Mouse (Mus musculus) forebrain, embryonic 12.5 days (tissue): ENCODE data around the gene Marveld2. TPM values are rescaled to one million over a fixed set of nuclear protein-coding genes. Genes with fewer than 3 reads are reported as not detected.

Source experiments
- ATAC-seq: fragments of 200-750 bp; cut with Nextera tagmentation; 2 replicates; pipeline ENCODE4 v1.8.0; 2017; ENCODE audit warnings: moderate TSS enrichment; ENCODE audit not compliant: low FRiP score
- H3K27ac ChIP-seq: fragments of 300-500 bp; sonication (generic); 2 replicates; pipeline ENCODE4 v1.5.1; 2016; ENCODE audit warnings: mild to moderate bottlenecking
- H3K27me3 ChIP-seq: fragments of 300-500 bp; sonication (generic); 2 replicates; pipeline ENCODE4 v1.6.1; 2016; ENCODE audit warnings: mild to moderate bottlenecking
- H3K36me3 ChIP-seq: fragments of 300-500 bp; sonication (generic); replicated peaks from 2 replicates; pipeline ENCODE4 v1.6.1; 2016; ENCODE audit warnings: mild to moderate bottlenecking
- H3K4me1 ChIP-seq: fragments of 300-500 bp; sonication (generic); 2 replicates; pipeline ENCODE4 v1.6.1; 2016
- H3K4me2 ChIP-seq: fragments of 300-500 bp; sonication (generic); 2 replicates; pipeline ENCODE4 v1.6.1; 2016; ENCODE audit warnings: mild to moderate bottlenecking, moderate library complexity
- H3K4me3 ChIP-seq: fragments of 300-500 bp; sonication (generic); replicated peaks from 2 replicates; pipeline ENCODE4 v1.5.1; 2016; ENCODE audit warnings: mild to moderate bottlenecking
- H3K9ac ChIP-seq: fragments of 300-500 bp; sonication (generic); 2 replicates; pipeline ENCODE4 v1.6.1; 2016; ENCODE audit warnings: mild to moderate bottlenecking
- H3K9me3 ChIP-seq: fragments of 300-500 bp; sonication (generic); 2 replicates; pipeline ENCODE4 v1.6.1; 2016
- WGBS: fragments of 180-500 bp; shearing (Covaris S2); methylation state at CpG from one replicate; pipeline ENCODE4 v1.1.7; 2016; 5-methylcytosine and 5-hydroxymethylcytosine counted together
- polyA plus RNA-seq: library from polyadenylated mRNA; unstranded; fragments of >200 nt; fragmentation: Nextera tagmentation; extraction: Ambion mirVana; gene quantifications from 2 replicates; pipeline ENCODE4 v1.2.1, GENCODE M21; 2016

The Marveld2 gene
- polyA plus RNA-seq, 1 experiment from 2014 or later: 2.0 TPM

DNA sequence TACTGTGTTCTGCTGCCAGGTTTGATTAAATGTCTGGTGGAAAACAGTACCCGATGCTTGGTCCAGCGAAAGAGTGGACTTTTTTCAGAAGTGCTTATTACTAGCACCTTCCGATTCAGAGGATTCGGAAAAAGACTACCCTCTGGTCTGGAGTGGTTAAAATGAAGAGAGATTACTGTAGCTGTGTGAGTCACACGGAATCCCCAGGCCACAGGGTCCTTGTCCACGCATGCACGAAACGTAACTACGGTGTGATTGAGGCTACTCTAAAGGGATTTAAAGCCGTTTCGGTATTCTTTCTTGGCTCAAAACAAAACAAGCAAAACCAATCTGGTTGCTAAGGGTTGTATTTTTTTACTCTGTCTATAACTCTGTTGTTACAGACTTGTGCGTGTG is 63.7 kb downstream of the Marveld2 start:
- Histone ChIP-seq H3K9me3 (no peaks in the 10 kb centered on the region), H3K9ac (no peak overlapping the region), H3K4me3 (peak overlapping the region; percentile 59), H3K27ac (no peak overlapping the region), H3K27me3 (peaks cover 59% of the 10 kb centered on the region), H3K4me2 (peak overlapping the region; percentile 99), H3K36me3 (no peaks in the 10 kb centered on the region), H3K4me1 (peaks cover 20% of the 10 kb centered on the region)
- WGBS: 5% methylated on average over 12 of the region's 12 CpGs
- no peak for ATAC-seq

DNA sequence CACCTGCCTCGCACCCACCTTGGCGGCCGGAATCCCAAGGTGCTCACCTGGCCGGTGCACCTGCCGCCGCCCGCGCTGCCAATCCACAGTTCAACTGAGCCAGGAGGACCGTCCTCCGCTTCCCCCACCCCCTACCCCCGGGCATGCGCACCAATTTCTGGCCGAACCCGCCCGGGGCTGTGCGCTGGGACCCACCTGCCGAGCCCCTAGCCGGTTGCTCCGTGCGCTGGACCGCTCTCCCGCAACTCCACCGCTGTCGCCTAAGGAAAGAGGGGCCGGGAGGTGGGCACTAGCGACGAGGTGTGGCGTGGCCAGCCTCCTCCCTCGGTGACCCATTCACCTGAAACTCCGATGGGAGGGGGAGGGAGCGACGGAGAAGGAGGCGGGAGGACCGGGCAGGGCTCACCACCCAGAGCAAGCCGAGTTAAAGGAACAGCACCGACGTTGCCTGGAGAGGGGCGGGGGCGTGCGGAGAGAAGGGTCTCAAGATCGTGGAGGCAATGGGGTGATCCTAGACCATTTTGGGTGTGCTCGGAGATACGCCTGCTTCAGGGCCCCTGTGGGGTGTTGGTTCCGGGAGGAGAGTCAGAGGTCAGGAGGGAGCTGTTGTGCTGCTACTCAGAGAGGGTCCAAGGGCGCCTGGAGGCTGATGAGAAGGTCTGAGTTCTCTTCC is 64.3 kb downstream of the Marveld2 start, which contains the start of gene Ocln:
Gene Ocln, minus strand, starts transcription at position 350 of the 673 bp plus-strand sequence.
- peak; percentile 65 for ATAC-seq

DNA sequence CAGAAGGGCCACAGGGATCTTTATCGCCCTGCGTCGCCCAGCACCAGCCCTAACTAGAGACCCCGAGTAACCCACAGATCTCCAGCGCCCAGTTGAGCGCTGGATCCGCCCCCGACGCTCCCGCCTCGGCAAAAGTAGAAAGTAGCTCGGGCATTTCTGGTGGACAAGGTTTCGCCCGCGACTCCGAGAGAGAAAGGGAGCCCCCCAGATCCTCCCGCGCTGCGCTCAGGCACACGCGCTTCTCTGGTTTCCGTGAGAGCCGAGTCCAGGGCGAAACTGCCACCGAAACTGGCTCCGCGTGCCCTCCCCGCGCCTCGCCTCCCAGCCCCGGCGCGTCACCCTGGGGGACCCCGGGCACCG is 64.8 kb downstream of the Marveld2 start:
- H3K9me3 ChIP-seq: no peaks in the 10 kb centered on the region
- peaks cover 59% of the 10 kb centered on the region for H3K27me3 ChIP-seq
- H3K36me3 ChIP-seq: no peaks in the 10 kb centered on the region
- H3K4me3 ChIP-seq: peak overlapping the region; percentile 59
- peak overlapping the region; percentile 59 for H3K9ac ChIP-seq
- peak; percentile 44 for ATAC-seq
- peaks cover 20% of the 10 kb centered on the region for H3K4me1 ChIP-seq
- whole genome bisulfite sequencing: under 1% methylated on average over 35 of the region's 35 CpGs
- peak overlapping the region; percentile 99 for H3K4me2 ChIP-seq
- H3K27ac ChIP-seq: no peak overlapping the region

More for the DNA sequence above, 64.3 kb downstream of the Marveld2 start, which contains the start of gene Ocln:
- H3K27ac ChIP-seq: no peak within 1 kb of the TSS
- H3K27me3 ChIP-seq: peaks cover 59% of the 10 kb centered on the region
- H3K4me2 ChIP-seq: peak within 1 kb of the TSS; percentile 99
- no peaks in the 10 kb centered on the region for H3K36me3 ChIP-seq
- peaks cover 20% of the 10 kb centered on the region for H3K4me1 ChIP-seq
- peak within 1 kb of the TSS; percentile 59 for H3K9ac ChIP-seq
- no peaks in the 10 kb centered on the region for H3K9me3 ChIP-seq
- peak within 1 kb of the TSS; percentile 59 for H3K4me3 ChIP-seq
- WGBS: under 1% methylated on average over 45 of the region's 45 CpGs

DNA sequence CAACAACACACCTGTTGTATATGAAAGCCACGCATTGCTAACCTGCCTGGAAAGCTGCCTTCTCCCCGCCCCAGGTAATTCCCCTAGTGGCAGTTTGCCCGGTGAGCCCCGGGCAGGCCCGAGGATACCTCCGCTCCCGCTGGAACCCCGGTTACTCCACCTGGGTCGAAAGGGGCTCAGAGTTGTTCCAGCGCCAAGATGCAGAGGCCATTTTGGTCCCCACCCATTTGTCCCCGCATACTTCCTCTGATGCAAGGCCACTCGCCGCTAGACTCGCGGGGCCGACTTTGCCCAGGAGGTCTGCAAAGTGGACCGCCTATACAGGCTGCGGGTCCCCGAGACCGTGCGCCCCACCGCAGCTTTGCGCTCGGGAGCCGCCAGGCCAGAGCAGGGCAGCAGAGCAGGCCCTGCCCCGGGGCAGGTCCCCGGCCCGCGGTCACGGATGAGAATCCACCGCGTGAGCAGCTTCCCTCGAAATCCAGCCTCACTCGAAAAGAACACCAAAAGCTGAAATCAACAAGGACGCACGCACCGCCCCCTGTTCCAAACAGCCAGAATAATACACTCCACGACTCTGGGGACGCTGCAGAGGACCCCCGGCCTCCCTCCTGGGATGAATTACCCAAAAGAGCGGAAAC is 65.3 kb downstream of the Marveld2 start:
- 2% methylated on average over 41 of the region's 41 CpGs for WGBS
- H3K9ac ChIP-seq: peak overlapping the region; percentile 59; the same call in 1 of the 2 replicates

DNA sequence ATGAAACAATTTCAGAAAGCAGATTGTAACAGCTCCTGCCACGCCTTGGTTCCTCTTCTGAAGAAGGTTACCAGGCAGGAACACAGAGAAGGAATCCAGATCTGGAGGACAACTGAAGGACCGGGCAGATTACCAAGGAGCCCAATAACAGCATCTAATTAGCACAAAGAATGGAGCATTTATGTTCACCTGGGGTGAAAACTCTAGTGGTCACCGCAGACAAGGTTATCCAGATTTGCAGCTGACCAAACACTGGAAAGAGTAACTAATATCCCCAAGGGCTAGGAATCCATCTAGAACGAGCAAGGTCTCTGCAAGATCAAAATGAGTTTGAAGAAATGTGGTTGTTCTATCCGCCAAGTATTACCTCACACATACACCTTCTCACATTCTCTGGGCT is 69.5 kb downstream of the Marveld2 start:
- peaks cover 30% of the 10 kb centered on the region for H3K27me3 ChIP-seq
- H3K36me3 ChIP-seq: no peaks in the 10 kb centered on the region
- H3K4me1 ChIP-seq: peaks cover 12% of the 10 kb centered on the region
- no peak overlapping the region for H3K9ac ChIP-seq
- no peak for ATAC-seq
- WGBS: 82% methylated on average over 5 of the region's 5 CpGs
- no peak overlapping the region for H3K4me3 ChIP-seq
- no peak overlapping the region for H3K4me2 ChIP-seq
- H3K9me3 ChIP-seq: no peaks in the 10 kb centered on the region
- H3K27ac ChIP-seq: no peak overlapping the region

More for the DNA sequence above, 65.3 kb downstream of the Marveld2 start:
- H3K4me3 ChIP-seq: peak overlapping the region; percentile 59
- no peaks in the 10 kb centered on the region for H3K9me3 ChIP-seq
- H3K4me1 ChIP-seq: peaks cover 20% of the 10 kb centered on the region
- no peak for ATAC-seq
- H3K27me3 ChIP-seq: peaks cover 59% of the 10 kb centered on the region
- H3K4me2 ChIP-seq: peak overlapping the region; percentile 99
- no peaks in the 10 kb centered on the region for H3K36me3 ChIP-seq
- no peak overlapping the region for H3K27ac ChIP-seq

Other genes starting within 250 kb of the Marveld2 start
- not detected in 2 replicates for gene Naip1, start 164.1 kb downstream of the Marveld2 start, polyA plus RNA-seq
- gene Gtf2h2, start 124.4 kb downstream of the Marveld2 start, polyA plus RNA-seq: 76.9 and 77.1 TPM in 2 replicates
- 2.9 and 3.4 TPM in 2 replicates for gene Ocln, start 64.3 kb downstream of the Marveld2 start, polyA plus RNA-seq
- gene Ak6, start 34.0 kb upstream of the Marveld2 start, polyA plus RNA-seq: 313 and 315 TPM in 2 replicates
- 24.6 and 24.7 TPM in 2 replicates for gene Rad17, start 34.1 kb upstream of the Marveld2 start, polyA plus RNA-seq
- gene Taf9, start 34.6 kb upstream of the Marveld2 start, polyA plus RNA-seq: 24.0 and 29.3 TPM in 2 replicates
- 2.2 and 3.1 TPM in 2 replicates for gene Ccdc125, start 52.7 kb upstream of the Marveld2 start, polyA plus RNA-seq
- 63.7 and 66.2 TPM in 2 replicates for gene Cdk7, start 114.0 kb upstream of the Marveld2 start, polyA plus RNA-seq
- 124 and 132 TPM in 2 replicates for gene Mrps36, start 127.7 kb upstream of the Marveld2 start, polyA plus RNA-seq
- 46.3 and 48.9 TPM in 2 replicates for gene Cenph, start 158.9 kb upstream of the Marveld2 start, polyA plus RNA-seq
- gene Ccnb1, start 169.6 kb upstream of the Marveld2 start, polyA plus RNA-seq: 343 and 352 TPM in 2 replicates
- gene Slc30a5, start 216.5 kb upstream of the Marveld2 start, polyA plus RNA-seq: 44.5 and 47.1 TPM in 2 replicates